Mouse (Mus musculus): Measurements from ENCODE around the gene Tctex1d1. TPM values are rescaled to one million over a fixed set of nuclear protein-coding genes. Genes with fewer than 3 reads are reported as not detected.

The Tctex1d1 gene
- polyA plus RNA-seq, 1 experiment from 2014 or later: 1.2 TPM

DNA sequence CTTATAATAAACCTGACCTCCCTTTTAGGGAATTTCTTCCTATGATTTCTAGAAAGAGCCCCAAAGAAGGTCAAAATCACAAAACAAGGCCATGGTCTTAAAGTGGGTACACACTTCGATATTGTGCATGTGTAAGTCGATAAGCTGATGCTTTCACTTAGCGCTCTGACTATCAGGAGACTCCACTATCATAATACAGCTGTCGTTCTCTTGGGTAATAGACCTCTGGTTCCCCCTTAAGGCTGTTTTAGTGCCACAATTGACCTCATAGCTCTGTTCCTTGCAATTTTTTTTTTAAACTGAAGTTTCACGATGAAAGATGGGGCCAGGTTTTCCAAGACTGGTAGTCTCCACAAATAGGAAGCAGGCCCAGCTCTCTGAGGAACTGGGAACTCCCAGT, 979 bp downstream of the Tctex1d1 start:
- ATAC-seq (ENCODE audit: low read depth) (no peak), DNase-seq (ENCODE audit: low spot score) (no peak)
- Histone ChIP-seq H3K27ac (replicated peaks; ENCODE audit: low read depth, low read length) (no peak overlapping the region), H3K36me3 (ENCODE audit: control insufficient read depth, insufficient read depth, low read length) (no peaks in the 10 kb centered on the region), H3K9ac (ENCODE audit: low read depth, low read length) (no peak overlapping the region), H3K4me1 (ENCODE audit: control insufficient read depth, insufficient read depth, low read length) (peaks cover 10% of the 10 kb centered on the region), H3K27me3 (replicated peaks; ENCODE audit: control insufficient read depth, insufficient read depth, low read length) (no peaks in the 10 kb centered on the region; the same call in 1 of the 2 replicates), H3K9me3 (ENCODE audit: control insufficient read depth, low read length) (no peaks in the 10 kb centered on the region), H3K4me2 (ENCODE audit: low read depth, low read length) (peak overlapping the region; percentile 79), H3K4me3 (ENCODE audit: low read depth, low read length) (peak overlapping the region; percentile 37)
- WGBS: 45% methylated on average over 5 of the region's 5 CpGs

DNA sequence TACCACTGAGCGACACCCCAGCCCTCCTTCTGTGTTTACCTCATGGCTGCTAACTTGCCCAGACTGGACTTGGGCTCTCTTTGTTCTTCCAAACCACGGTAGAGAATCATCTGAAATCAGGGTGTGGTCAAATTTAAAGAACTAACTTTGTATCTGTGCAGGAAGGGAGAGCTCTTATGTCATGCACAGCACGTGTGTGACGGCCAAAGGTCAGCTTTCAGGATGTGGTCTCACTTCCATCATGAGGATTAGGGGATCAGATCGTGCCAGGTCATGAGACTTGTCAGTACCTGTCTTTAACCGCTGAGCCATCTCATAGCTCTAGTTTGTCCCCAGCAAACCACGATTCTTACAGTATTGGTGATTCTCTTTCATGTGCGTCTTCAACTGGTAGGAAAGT, 3.3 kb downstream of the Tctex1d1 start:
- Histone ChIP-seq H3K27ac (replicated peaks; ENCODE audit: low read depth, low read length) (no peak overlapping the region), H3K27me3 (replicated peaks; ENCODE audit: control insufficient read depth, insufficient read depth, low read length) (no peaks in the 10 kb centered on the region; the same call in 1 of the 2 replicates), H3K4me2 (ENCODE audit: low read depth, low read length) (no peak overlapping the region), H3K36me3 (ENCODE audit: control insufficient read depth, insufficient read depth, low read length) (no peaks in the 10 kb centered on the region), H3K9me3 (ENCODE audit: control insufficient read depth, low read length) (no peaks in the 10 kb centered on the region), H3K9ac (ENCODE audit: low read depth, low read length) (no peak overlapping the region), H3K4me3 (ENCODE audit: low read depth, low read length) (no peak overlapping the region), H3K4me1 (ENCODE audit: control insufficient read depth, insufficient read depth, low read length) (peaks cover 10% of the 10 kb centered on the region)
- DNase-seq (ENCODE audit: low spot score) (no peak), ATAC-seq (ENCODE audit: low read depth) (0 out of 2 replicates have a peak, but pooled peaks have one; percentile 31)
- 70% methylated on average over 8 of the region's 8 CpGs for WGBS

DNA sequence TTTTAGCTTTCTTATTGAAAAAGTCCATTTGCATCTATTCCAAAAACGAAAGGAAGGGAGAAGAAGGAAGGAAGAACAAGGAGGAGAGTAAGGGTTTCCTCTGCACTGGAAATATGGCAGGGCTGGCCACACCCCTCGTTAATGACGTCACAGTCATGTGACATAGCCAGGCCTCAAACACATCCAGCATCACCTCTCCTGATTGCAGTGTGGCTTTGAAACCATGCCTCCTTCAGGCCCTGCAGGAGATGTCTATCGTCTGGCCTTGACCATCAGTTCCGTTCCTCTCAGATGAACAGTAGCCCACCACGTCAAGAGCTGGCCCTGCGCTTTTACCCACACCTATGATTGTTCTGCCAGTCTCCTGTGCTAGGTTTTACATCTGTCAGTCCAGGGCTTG, 7.8 kb downstream of the Tctex1d1 start:
- no peak for DNase-seq (ENCODE audit: low spot score)
- H3K9me3 ChIP-seq (ENCODE audit: control insufficient read depth, low read length): no peaks in the 10 kb centered on the region
- WGBS: 77% methylated on average over 7 of the region's 7 CpGs
- H3K4me2 ChIP-seq (ENCODE audit: low read depth, low read length): no peak overlapping the region
- H3K36me3 ChIP-seq (ENCODE audit: control insufficient read depth, insufficient read depth, low read length): no peaks in the 10 kb centered on the region
- H3K4me1 ChIP-seq (ENCODE audit: control insufficient read depth, insufficient read depth, low read length): 0 out of 2 replicates have a peak, but pooled peaks cover 2% of the 10 kb centered on the region
- no peaks in the 10 kb centered on the region for H3K27me3 ChIP-seq (replicated peaks; ENCODE audit: control insufficient read depth, insufficient read depth, low read length)
- H3K4me3 ChIP-seq (ENCODE audit: low read depth, low read length): no peak overlapping the region
- no peak overlapping the region for H3K27ac ChIP-seq (replicated peaks; ENCODE audit: low read depth, low read length)
- no peak for ATAC-seq (ENCODE audit: low read depth)
- H3K9ac ChIP-seq (ENCODE audit: low read depth, low read length): no peak overlapping the region

DNA sequence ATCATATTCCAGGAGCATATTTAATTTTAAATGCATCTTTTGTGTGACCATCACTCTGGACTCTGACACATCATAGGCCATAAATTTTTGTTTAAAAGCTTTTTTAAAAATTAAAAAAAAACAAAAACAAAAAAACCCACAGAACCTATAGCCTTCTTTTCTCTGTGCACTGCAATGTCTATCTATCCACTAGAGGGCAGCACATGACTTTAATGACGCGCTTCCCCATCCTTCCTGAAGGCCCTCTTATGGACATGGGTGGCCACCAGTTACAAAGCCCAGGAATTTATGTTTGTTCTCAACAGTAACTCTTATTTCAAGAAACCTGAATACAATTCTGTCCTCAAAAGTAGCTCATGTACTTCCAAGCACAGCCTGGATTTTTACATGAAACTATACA, 8.5 kb downstream of the Tctex1d1 start:
- no peaks in the 10 kb centered on the region for H3K36me3 ChIP-seq (ENCODE audit: control insufficient read depth, insufficient read depth, low read length)
- 0 out of 2 replicates have a peak, but pooled peaks cover 2% of the 10 kb centered on the region for H3K4me1 ChIP-seq (ENCODE audit: control insufficient read depth, insufficient read depth, low read length)
- H3K9me3 ChIP-seq (ENCODE audit: control insufficient read depth, low read length): no peaks in the 10 kb centered on the region
- ATAC-seq (ENCODE audit: low read depth): peak; percentile 82; the same call in 1 of the 2 replicates
- H3K9ac ChIP-seq (ENCODE audit: low read depth, low read length): no peak overlapping the region
- DNase-seq (ENCODE audit: low spot score): peak; percentile 86
- H3K27me3 ChIP-seq (replicated peaks; ENCODE audit: control insufficient read depth, insufficient read depth, low read length): no peaks in the 10 kb centered on the region
- no peak overlapping the region for H3K4me3 ChIP-seq (ENCODE audit: low read depth, low read length)
- H3K4me2 ChIP-seq (ENCODE audit: low read depth, low read length): no peak overlapping the region
- 0% methylated on average over 2 of the region's 2 CpGs for WGBS
- no peak overlapping the region for H3K27ac ChIP-seq (replicated peaks; ENCODE audit: low read depth, low read length)

DNA sequence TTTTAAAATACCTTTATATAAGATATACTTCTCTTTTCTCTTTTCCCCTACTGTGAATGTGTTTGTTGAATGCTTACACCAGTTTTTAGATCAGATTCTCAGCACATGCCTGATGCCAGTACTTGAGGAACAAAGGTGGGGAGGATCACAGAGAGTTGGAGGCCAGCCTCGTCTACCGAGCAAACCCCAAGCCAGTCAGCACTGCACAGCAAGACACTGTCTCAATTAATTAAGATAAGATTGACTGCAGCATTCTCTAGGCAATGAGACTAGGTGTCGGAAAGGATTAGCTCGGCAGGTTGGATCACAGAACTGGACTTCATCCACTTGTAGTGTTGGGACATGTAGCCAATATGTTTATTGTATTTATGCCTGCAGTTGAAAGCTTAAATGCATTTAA, 8.9 kb downstream of the Tctex1d1 start:
- ATAC-seq (ENCODE audit: low read depth): no peak
- Histone ChIP-seq H3K9ac (ENCODE audit: low read depth, low read length) (no peak overlapping the region), H3K36me3 (ENCODE audit: control insufficient read depth, insufficient read depth, low read length) (no peaks in the 10 kb centered on the region), H3K4me1 (ENCODE audit: control insufficient read depth, insufficient read depth, low read length) (0 out of 2 replicates have a peak, but pooled peaks cover 2% of the 10 kb centered on the region), H3K9me3 (ENCODE audit: control insufficient read depth, low read length) (no peaks in the 10 kb centered on the region), H3K4me2 (ENCODE audit: low read depth, low read length) (no peak overlapping the region), H3K27ac (replicated peaks; ENCODE audit: low read depth, low read length) (no peak overlapping the region), H3K4me3 (ENCODE audit: low read depth, low read length) (no peak overlapping the region), H3K27me3 (replicated peaks; ENCODE audit: control insufficient read depth, insufficient read depth, low read length) (no peaks in the 10 kb centered on the region)
- DNase-seq (ENCODE audit: low spot score): no peak
- 58% methylated on average over 4 of the region's 4 CpGs for WGBS

DNA sequence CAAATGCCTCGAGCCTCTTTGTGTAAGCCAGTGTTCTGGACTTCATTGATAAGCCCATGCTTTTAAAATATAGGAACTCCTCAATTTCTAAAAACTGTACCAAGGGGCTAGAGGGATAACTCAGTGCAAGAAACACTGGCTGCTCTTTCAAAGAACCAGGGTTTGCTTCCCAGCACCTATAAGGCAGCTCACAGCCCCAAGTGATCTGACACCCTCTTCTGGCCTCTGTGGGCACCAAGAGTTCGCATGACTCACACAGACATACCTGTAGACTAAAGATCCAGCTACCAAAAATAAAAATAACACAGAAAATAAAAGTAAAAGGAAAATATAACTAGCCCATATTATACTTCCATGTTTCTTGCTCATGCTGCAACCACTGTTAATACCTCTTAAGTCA, 9.3 kb downstream of the Tctex1d1 start:
- H3K36me3 ChIP-seq (ENCODE audit: control insufficient read depth, insufficient read depth, low read length): no peaks in the 10 kb centered on the region
- ATAC-seq (ENCODE audit: low read depth): no peak
- H3K4me3 ChIP-seq (ENCODE audit: low read depth, low read length): no peak overlapping the region
- WGBS: 59% methylated on average over 2 of the region's 2 CpGs
- no peaks in the 10 kb centered on the region for H3K9me3 ChIP-seq (ENCODE audit: control insufficient read depth, low read length)
- H3K4me1 ChIP-seq (ENCODE audit: control insufficient read depth, insufficient read depth, low read length): 0 out of 2 replicates have a peak, but pooled peaks cover 2% of the 10 kb centered on the region
- H3K9ac ChIP-seq (ENCODE audit: low read depth, low read length): no peak overlapping the region
- H3K4me2 ChIP-seq (ENCODE audit: low read depth, low read length): no peak overlapping the region
- H3K27me3 ChIP-seq (replicated peaks; ENCODE audit: control insufficient read depth, insufficient read depth, low read length): no peaks in the 10 kb centered on the region
- H3K27ac ChIP-seq (replicated peaks; ENCODE audit: low read depth, low read length): no peak overlapping the region
- DNase-seq (ENCODE audit: low spot score): no peak

DNA sequence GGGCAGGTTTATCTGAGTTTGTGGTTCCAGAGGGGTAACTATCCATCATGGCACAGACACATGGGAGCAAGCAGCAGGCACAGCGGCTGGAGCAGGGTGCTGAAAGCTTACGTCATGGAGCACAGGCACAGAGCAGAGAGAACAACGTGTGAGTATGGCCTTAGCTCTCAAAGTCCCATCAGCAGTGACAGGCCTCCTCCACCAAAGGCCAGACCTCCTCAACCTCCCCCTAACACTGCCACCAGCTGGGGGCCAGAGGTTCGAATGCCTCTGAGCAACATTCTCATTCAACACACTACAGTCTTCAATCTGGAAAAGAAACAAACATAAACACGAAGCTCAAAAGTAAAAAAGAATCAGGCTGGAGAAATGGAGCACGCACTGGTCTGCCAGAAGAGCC, 10.1 kb downstream of the Tctex1d1 start:
- 73% methylated on average over 6 of the region's 6 CpGs for WGBS
- Histone ChIP-seq H3K27me3 (replicated peaks; ENCODE audit: control insufficient read depth, insufficient read depth, low read length) (no peaks in the 10 kb centered on the region), H3K9me3 (ENCODE audit: control insufficient read depth, low read length) (no peaks in the 10 kb centered on the region), H3K36me3 (ENCODE audit: control insufficient read depth, insufficient read depth, low read length) (no peaks in the 10 kb centered on the region), H3K4me2 (ENCODE audit: low read depth, low read length) (no peak overlapping the region), H3K4me3 (ENCODE audit: low read depth, low read length) (no peak overlapping the region), H3K9ac (ENCODE audit: low read depth, low read length) (no peak overlapping the region), H3K27ac (replicated peaks; ENCODE audit: low read depth, low read length) (no peak overlapping the region), H3K4me1 (ENCODE audit: control insufficient read depth, insufficient read depth, low read length) (0 out of 2 replicates have a peak, but pooled peaks cover 2% of the 10 kb centered on the region)
- ATAC-seq (ENCODE audit: low read depth) (no peak), DNase-seq (ENCODE audit: low spot score) (no peak)

DNA sequence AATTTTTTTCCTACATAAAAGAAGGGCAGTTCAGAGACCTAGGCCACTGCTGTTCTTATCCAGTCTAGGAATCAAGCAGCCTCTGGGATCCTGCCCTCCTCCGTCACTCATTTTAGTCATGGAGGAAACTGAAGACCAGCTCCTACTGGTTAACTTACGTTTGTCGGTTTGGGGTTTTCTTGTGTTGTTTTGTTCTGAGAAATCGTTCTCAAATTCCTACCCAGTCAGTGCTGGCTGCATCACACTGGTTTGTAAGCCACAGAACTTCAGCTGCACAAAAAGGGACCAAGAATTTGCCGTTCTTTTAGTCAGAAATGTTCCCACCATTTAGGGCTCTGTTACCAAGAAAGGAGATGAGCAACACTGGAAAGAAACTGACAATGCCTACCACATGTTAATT, 11.0 kb downstream of the Tctex1d1 start:
- Histone ChIP-seq H3K9ac (ENCODE audit: low read depth, low read length) (no peak overlapping the region), H3K9me3 (ENCODE audit: control insufficient read depth, low read length) (no peaks in the 10 kb centered on the region), H3K36me3 (ENCODE audit: control insufficient read depth, insufficient read depth, low read length) (no peaks in the 10 kb centered on the region), H3K4me3 (ENCODE audit: low read depth, low read length) (no peak overlapping the region), H3K27me3 (replicated peaks; ENCODE audit: control insufficient read depth, insufficient read depth, low read length) (no peaks in the 10 kb centered on the region), H3K27ac (replicated peaks; ENCODE audit: low read depth, low read length) (no peak overlapping the region), H3K4me1 (ENCODE audit: control insufficient read depth, insufficient read depth, low read length) (0 out of 2 replicates have a peak, but pooled peaks cover 2% of the 10 kb centered on the region), H3K4me2 (ENCODE audit: low read depth, low read length) (no peak overlapping the region)
- DNase-seq (ENCODE audit: low spot score) (no peak), ATAC-seq (ENCODE audit: low read depth) (no peak)
- WGBS: 56% methylated on average over 5 of the region's 5 CpGs

DNA sequence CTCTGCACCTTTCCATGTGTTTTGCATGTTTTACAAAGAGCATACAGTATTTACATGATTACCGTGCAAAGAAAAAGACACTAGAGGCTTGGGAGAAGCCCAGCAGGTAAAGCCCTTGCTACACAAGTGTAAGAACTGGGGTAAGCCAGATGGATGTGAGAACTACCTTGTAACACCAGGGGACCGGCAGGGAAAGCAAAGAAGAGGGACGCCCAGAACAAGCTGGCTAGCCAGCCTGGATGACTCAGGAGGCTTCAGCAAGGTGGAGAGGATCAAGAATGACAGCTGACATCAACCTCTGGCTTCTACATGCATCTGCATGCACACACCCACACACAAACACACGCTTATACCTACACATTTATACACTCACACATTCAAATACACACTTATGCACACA, 11.6 kb downstream of the Tctex1d1 start:
- Histone ChIP-seq H3K36me3 (ENCODE audit: control insufficient read depth, insufficient read depth, low read length) (no peaks in the 10 kb centered on the region), H3K27me3 (replicated peaks; ENCODE audit: control insufficient read depth, insufficient read depth, low read length) (no peaks in the 10 kb centered on the region), H3K9ac (ENCODE audit: low read depth, low read length) (no peak overlapping the region), H3K9me3 (ENCODE audit: control insufficient read depth, low read length) (no peaks in the 10 kb centered on the region), H3K4me3 (ENCODE audit: low read depth, low read length) (no peak overlapping the region), H3K4me2 (ENCODE audit: low read depth, low read length) (no peak overlapping the region), H3K27ac (replicated peaks; ENCODE audit: low read depth, low read length) (no peak overlapping the region), H3K4me1 (ENCODE audit: control insufficient read depth, insufficient read depth, low read length) (0 out of 2 replicates have a peak, but pooled peaks cover 2% of the 10 kb centered on the region)
- no peak for ATAC-seq (ENCODE audit: low read depth)
- DNase-seq (ENCODE audit: low spot score): no peak
- WGBS: 69% methylated on average over 4 of the region's 4 CpGs
